Mouse (Mus musculus): Measurements from ENCODE around the gene Rpl11.

DNA sequence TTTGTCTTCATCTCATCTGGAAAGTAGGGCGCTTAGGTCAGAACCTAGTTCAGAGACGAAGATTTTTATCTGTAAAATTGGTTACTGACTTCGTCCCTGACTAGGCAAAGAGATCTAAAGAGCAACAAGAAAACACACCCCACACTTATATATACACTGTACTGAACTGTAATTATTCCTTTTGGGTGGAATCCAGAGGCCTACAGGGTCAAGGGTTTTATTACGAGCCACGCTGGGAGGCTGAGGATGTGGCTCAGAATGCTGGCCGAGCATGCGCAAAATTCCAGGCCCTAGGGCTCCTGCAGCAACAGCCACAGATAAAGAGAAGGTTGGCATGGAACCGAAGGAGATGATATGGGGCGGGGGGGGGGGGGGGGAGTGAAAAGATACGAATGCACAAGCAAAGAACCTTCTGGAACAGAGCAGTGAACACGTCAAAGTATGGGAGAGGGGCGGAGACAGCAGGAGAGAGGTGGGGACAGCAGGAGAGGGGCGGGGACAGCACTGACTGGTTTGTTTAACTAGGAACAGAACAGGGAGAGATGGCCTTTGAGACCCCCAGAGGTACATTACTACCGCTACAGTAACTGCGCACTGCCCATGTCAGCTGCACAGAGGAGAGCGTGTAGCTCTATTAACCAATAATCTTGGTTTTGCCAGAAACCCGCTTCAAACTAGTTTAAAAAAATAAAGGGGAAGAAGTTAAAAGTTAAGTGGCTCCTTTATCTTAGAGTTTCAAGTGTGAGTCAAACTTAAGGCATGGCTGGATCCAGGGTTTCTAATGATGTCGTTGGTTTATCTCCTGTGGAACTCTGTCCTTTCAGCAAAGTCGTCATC, 30.3 kb upstream of the Rpl11 start:
- no peak for TF ChIP-seq EP300 (IDR thresholded peaks at IDR 0.05; ENCODE audit: low read depth)
- TF ChIP-seq CTCF (IDR thresholded peaks at IDR 0.05; ENCODE audit: low read depth) = no peak
